Mouse (Mus musculus) thymus, postnatal 14 days (tissue): ENCODE measurements around the gene Pou5f2.
A peak's percentile ranks its signal among the peaks of the same experiment; 100 is the strongest.

ENCODE experiments used
- DNase-seq: peaks from one replicate; pipeline ENCODE4 v3.0.0; 2021

The Pou5f2 gene

DNA sequence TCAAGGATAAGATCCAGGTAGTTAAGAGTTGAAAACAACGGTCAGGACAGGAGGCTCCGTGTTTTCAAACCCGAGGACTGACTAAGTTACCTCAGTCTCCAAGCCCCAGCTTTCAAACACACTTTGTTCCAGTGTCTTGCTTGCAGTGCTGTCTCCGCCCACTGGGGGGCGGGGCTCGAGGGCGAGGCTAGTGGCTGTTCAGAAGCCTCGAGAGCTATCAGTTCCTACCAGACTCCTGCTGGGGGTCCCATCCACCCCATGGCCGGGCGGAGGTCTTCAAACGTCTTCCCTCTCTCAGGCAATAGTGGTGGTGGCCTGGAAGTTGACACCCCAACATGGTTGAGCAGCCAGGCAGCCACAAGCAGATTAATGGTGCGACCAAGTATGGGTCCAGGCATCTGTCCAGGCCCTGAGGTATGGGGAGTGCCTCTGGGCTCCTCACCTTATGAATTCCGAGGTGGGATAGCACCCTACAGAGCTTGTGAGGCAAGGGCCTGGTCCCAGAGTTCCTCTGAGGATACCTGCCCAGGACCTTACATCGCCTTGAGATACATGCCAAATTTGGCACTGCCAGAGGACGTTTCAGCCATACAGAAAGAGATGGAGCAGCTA lies at the start of gene Pou5f2:
Pou5f2 (plus strand) TSS at position 220 of the 612 bp plus-strand sequence.
- peak; percentile 35 for DNase-seq

GRCm38 (mm10) chr13:77976248-77976647 lies 48.5 kb upstream of the Pou5f2 start:
- no peak for DNase-seq

GRCm38 (mm10) chr13:77977121-77977520 lies 47.6 kb upstream of the Pou5f2 start:
- DNase-seq: no peak

DNA sequence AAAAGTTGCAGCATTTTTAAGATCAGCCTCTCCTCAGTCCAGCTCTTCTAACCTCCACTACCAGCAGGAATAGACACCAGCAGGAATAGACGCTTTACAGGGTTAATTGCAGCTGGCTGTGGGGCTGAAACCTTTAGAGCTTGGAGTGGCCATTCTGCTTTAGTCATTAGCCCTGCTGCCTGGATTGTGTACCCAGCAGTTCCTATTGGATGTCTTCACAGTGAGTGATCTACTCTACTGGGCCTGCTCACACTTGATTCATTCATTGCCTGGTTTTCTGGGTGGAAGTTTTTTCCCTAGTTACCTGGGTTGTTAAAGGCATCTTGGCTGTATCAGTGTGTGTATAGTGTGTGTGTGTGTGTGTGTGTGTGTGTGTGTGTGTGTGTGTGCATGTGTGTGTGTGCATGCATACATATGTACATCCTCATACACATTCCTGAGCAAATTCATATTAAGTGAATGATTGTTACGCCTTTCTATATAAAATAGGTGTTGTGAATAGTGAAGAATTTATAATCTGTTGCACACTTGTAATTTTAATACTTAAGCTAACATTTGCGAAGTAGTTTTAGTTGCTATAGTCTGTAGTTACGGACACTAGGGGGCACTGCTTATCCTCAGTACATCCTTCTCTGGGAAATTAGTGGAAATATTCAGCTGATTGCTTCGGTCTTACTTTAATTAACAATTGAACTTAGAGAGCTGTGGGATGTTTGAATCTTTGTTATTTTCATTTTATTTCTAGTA lies 42.4 kb upstream of the Pou5f2 start:
- DNase-seq: peak; percentile 14

GRCm38 (mm10) chr13:77982852-77983202 lies 41.9 kb upstream of the Pou5f2 start:
- no peak for DNase-seq

DNA sequence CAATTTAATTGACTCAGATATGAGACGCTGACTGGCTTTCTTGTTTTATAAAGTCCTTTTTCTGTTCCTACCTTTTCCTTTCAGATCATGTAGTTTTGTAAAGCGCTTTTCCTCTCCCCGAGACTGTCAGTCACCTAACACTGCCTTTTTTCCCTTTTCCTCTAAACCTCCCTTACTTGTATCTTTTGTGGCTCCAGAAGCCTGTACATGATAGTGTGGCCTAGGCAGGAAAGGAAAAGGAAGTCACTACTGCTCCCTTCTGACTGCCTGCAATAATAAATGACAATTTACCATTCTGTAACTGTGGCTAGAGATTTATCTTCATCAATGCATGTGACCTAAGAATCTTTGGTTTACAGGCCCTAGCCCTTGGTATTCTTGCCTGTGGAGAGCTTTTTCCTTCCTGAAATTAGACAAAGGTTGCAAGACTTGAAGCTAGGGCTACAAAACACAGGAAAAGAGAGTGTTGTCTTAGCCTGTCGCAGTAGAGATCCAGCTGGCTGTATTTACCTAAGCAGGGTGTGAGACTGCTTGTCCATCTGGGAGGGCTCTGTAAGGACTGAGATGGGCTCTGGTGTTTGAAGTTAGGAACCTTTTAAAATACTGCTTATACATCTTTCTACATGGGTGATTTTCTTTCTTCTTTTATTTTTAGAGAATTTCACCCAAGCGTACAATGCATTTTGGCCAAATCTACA lies 33.4 kb upstream of the Pou5f2 start:
- no peak for DNase-seq

- no peak for DNase-seq
Observed at GRCm38 (mm10) chr13:78004649-78005048, 20.1 kb upstream of the Pou5f2 start.

- DNase-seq: no peak
Observed at GRCm38 (mm10) chr13:78005344-78005743, 19.4 kb upstream of the Pou5f2 start.

DNA sequence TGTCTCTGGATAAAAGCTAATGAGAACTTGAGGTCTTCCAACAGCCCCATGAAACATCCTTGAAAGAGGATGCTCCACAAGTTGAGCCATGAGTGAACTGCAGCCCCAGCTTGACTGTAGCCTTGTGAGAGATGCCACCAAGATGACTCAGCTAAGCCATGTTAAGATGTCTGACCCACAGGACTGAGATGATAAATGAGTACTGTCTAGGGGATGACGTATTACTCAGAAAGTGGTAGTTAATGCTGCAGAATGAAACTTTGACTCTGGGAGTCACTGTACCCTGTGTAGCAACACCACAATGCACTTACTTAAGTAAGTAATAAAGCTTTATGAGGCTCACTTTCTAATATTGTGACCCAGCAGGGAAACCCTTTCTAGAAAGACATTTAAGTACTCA lies 14.5 kb upstream of the Pou5f2 start:
- no peak for DNase-seq

GRCm38 (mm10) chr13:78032821-78033220 lies 8.1 kb downstream of the Pou5f2 start:
- no peak for DNase-seq

DNA sequence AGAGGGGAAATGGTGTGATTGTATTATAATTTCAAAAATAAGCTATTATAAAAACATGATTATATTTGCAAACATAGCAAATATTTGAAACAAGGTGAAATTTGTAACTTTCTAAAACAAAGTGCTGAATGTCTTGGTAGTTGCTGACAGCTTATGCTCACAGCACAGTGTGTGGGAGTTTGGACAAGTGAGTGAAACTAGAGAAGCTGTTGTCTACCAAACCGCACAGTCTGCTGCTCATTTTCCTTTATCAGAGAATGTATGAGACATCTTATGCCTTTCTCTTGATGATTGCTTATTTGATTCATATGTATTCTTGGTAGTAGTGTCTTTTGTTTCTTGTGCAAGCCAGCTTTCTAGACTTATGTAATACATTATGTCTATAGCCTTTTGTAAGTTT lies 12.5 kb downstream of the Pou5f2 start:
- no peak for DNase-seq

GRCm38 (mm10) chr13:78043203-78043602 lies 18.5 kb downstream of the Pou5f2 start:
- DNase-seq: no peak

GRCm38 (mm10) chr13:78045116-78045515 lies 20.4 kb downstream of the Pou5f2 start:
- DNase-seq: no peak
